Mouse (Mus musculus): Measurements from ENCODE around the gene Pip4k2c.

- TF ChIP-seq CTCF (conservative IDR thresholded peaks at IDR 0.05; ENCODE audit: low read length) (no peak), NANOG (IDR thresholded peaks at IDR 0.05; ENCODE audit: borderline replicate concordance, low read length) (no peak), POU5F1 (IDR thresholded peaks at IDR 0.05; ENCODE audit: borderline replicate concordance, low read length) (no peak)
Observed at GRCm38 (mm10) chr10:127230693-127231092, 19.3 kb upstream of the Pip4k2c start.

All from E14TG2a.4 (cell line).